Mouse (Mus musculus): ENCODE data around the gene Mipol1.

DNA sequence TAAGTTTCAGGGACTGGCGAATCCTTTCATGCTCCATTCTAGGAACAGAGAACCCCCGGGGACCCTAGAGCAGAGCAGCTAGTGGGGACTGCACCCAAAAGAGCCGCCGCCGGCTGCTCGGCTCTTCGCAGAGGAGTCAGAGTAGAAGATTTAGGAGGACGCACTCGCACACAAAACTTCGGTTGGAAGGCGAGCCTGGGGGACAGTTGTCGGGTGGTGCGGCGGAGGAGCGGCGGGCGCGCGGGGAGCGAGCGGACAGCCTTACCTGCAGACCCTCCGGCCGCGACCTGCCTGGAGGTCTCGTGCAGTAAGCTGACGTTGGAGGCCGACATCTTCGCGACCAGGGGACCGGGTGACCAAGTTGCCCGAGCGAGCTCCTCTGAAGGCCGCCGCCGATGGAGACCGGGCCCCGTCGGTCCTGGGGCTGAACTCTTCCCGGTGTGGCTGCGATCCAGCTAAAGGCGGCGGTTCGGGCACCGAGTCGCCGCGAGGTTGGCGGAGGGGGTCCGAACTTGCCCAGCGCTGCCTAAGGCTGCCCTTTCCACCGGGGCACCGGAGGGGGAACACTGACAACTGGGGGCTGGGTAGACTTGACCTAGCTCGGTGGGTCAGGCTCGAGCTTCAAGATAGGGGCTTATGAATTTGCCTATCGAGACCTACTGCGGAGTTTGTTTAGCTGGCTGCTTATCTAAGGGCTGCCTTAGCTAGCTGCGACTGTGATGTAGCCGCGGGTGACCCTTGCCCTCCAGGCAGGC, 33.4 kb upstream of the Mipol1 start:
- TF ChIP-seq POLR2A (IDR thresholded peaks at IDR 0.05; ENCODE audit: borderline replicate concordance, insufficient read depth, low read length) = no peak
- no peak for TF ChIP-seq CTCF (IDR thresholded peaks at IDR 0.05; ENCODE audit: borderline replicate concordance, insufficient read depth, low read depth, low read length)
